ENCODE assay signal across 9 mouse cellular contexts in genomic region chr3:107290764-107291381, GRCm38 (mm10). TPM values are rescaled to one million over a fixed set of nuclear protein-coding genes. Genes with fewer than 3 reads are reported as not detected.
DNase-seq lines count a peak whose midpoint lies in the region; ATAC-seq and TF ChIP-seq lines count a peak whose summit lies in the region.
"Had no signal": no experiment of that assay in that cellular context is flagged by ENCODE, and none has a peak within 500 bp of the region (broad histone marks: within the 10 kb centered on the region; RNA-seq: fewer than 3 reads in every experiment).

TSS of gene Slc16a4 (plus strand) at chr3:107291230.

- H3K9me3 ChIP-seq in heart, embryonic 10.5 days: no peaks in the 10 kb centered on the region
- H3K9me3 ChIP-seq in kidney, postnatal 0 days (replicated peaks; ENCODE audit: low read length): no peaks in the 10 kb centered on the region

- H3K4me2 ChIP-seq in kidney, postnatal 0 days (ENCODE audit: low read length): peak within 1 kb of the TSS; percentile 11; the same call in 1 of the 2 replicates

- no peak within 1 kb of the TSS for H3K27ac ChIP-seq in heart, embryonic 10.5 days
- peak within 1 kb of the TSS; percentile 63 for H3K27ac ChIP-seq in kidney, postnatal 0 days

- no peaks in the 10 kb centered on the region for H3K36me3 ChIP-seq in heart, embryonic 10.5 days
- no peaks in the 10 kb centered on the region for H3K36me3 ChIP-seq in kidney, postnatal 0 days (ENCODE audit: insufficient read depth, low read length)

- H3K9ac ChIP-seq in kidney, postnatal 0 days (ENCODE audit: low read depth, low read length): no peak within 1 kb of the TSS

- 24% methylated on average over 9 of the region's 9 CpGs for WGBS in heart, embryonic 10.5 days
- 17% methylated on average over 9 of the region's 9 CpGs for WGBS in kidney, postnatal 0 days

- 0 out of 2 replicates have a peak, but pooled peaks have one; percentile 12 for TF ChIP-seq CTCF in kidney, postnatal 0 days (IDR thresholded peaks at IDR 0.05; ENCODE audit: low read depth)

- H3K4me1 ChIP-seq in heart, embryonic 10.5 days: peaks cover 3% of the 10 kb centered on the region; the same call in 1 of the 2 replicates
- H3K4me1 ChIP-seq in kidney, postnatal 0 days (replicated peaks; ENCODE audit: insufficient read depth, low read length): no peaks in the 10 kb centered on the region

- DNase-seq in adrenal gland, postnatal 36 days: peak; percentile 9 to 29
- DNase-seq in adrenal gland, adult 8-10 months: no peak
- peak; percentile 87 for DNase-seq in 416B (ENCODE audit: low read depth)
- DNase-seq in heart, embryonic 10.5 days (ENCODE audit: low spot score): peak; percentile 78
- DNase-seq in kidney, postnatal 0 days (ENCODE audit: low spot score): peak; percentile 90
- peak; percentile 19 for DNase-seq in ovary, postnatal 10 days (ENCODE audit: low spot score)
- no peak for DNase-seq in right cerebral cortex, adult 2 months (ENCODE audit: low spot score in 2 of 2)
- no peak for DNase-seq in c-Kit-positive CD71-positive TER-119-positive erythroid progenitor cells, embryonic 14.5 days (ENCODE audit: low spot score)

- no peaks in the 10 kb centered on the region for H3K27me3 ChIP-seq in heart, embryonic 10.5 days (ENCODE audit: insufficient read depth, poor library complexity, severe bottlenecking)
- H3K27me3 ChIP-seq in kidney, postnatal 0 days (ENCODE audit: insufficient read depth, low read length): no peaks in the 10 kb centered on the region

- H3K4me3 ChIP-seq in heart, embryonic 10.5 days: no peak within 1 kb of the TSS
- no peak within 1 kb of the TSS for H3K4me3 ChIP-seq in kidney, postnatal 0 days (replicated peaks; ENCODE audit: low read depth, low read length)
- H3K4me3 ChIP-seq: erythroblast, embryonic 14.5 days had no signal

- ATAC-seq in kidney, postnatal 0 days (replicated peaks; ENCODE audit: low FRiP score, low read depth): peak; percentile 91

RNA-seq across cellular contexts. Expression of gene Slc16a4, which starts in this region (rescaled TPM):
- under 1 TPM; 0.23 to 0.63 TPM for total RNA-seq in adrenal gland, postnatal 36 days (2021)
- total RNA-seq in adrenal gland, adult 8-10 months (2022): under 1 TPM; 0.12 to 0.86 (median 0.31) TPM
- polyA plus RNA-seq in heart, embryonic 10.5 days (2016; fragmentation: Nextera tagmentation; extraction: Ambion mirVana): 1.5 and 1.7 TPM in 2 replicates
- polyA plus RNA-seq in kidney, postnatal 0 days (2015; fragmentation: Nextera tagmentation; extraction: Ambion mirVana): 20.8 and 22.7 TPM in 2 replicates
- polyA plus RNA-seq: erythroblast, embryonic 14.5 days had no signal

Comparison
In these comparisons a context has a peak if more than half of its experiments do, and no peak if none do; other contexts are left out.
1. Peak in DNase-seq in adrenal gland, postnatal 36 days; RNA of the gene not detected or under 1 TPM.
2. DNase-seq: peak in 416B (single experiment), heart, embryonic 10.5 days (single experiment), kidney, postnatal 0 days (single experiment) and ovary, postnatal 10 days (single experiment); none in adrenal gland, adult 8-10 months (single experiment), right cerebral cortex, adult 2 months (0 of 2) and c-Kit-positive CD71-positive TER-119-positive erythroid progenitor cells, embryonic 14.5 days (single experiment).